Mouse (Mus musculus): ENCODE data around the gene Ggta1.
"Not testable (repeated sequence)": the region's sequence is repeated elsewhere in the genome, so short reads cannot be mapped to it uniquely, and the experiment has no call there.

The Ggta1 gene

GRCm38 (mm10) chr2:35460378-35460880 lies 2.6 kb downstream of the Ggta1 start:
- no peak for DNase-seq (ENCODE audit: low spot score)

- no peak for DNase-seq (ENCODE audit: low spot score)
Measured at GRCm38 (mm10) chr2:35459316-35459715, 3.7 kb downstream of the Ggta1 start.

GRCm38 (mm10) chr2:35458421-35458820 lies 4.6 kb downstream of the Ggta1 start:
- DNase-seq (ENCODE audit: low spot score) = no peak

GRCm38 (mm10) chr2:35453736-35454135 lies 9.3 kb downstream of the Ggta1 start:
- no peak for DNase-seq (ENCODE audit: low spot score)

GRCm38 (mm10) chr2:35452695-35453094 lies 10.3 kb downstream of the Ggta1 start:
- not testable (repeated sequence) for DNase-seq (ENCODE audit: low spot score)

GRCm38 (mm10) chr2:35451484-35452050 lies 11.5 kb downstream of the Ggta1 start:
- no peak for DNase-seq (ENCODE audit: low spot score)

GRCm38 (mm10) chr2:35450856-35451255 lies 12.2 kb downstream of the Ggta1 start:
- no peak for DNase-seq (ENCODE audit: low spot score)

- no peak for DNase-seq (ENCODE audit: low spot score)
Measured at GRCm38 (mm10) chr2:35449687-35450622, 13.1 kb downstream of the Ggta1 start.

- no peak for DNase-seq (ENCODE audit: low spot score)
Measured at GRCm38 (mm10) chr2:35448914-35449670, 13.9 kb downstream of the Ggta1 start.

GRCm38 (mm10) chr2:35448215-35448913 lies 14.7 kb downstream of the Ggta1 start:
- DNase-seq (ENCODE audit: low spot score) = no peak

GRCm38 (mm10) chr2:35447453-35447852 lies 15.6 kb downstream of the Ggta1 start:
- no peak for DNase-seq (ENCODE audit: low spot score)

- no peak for DNase-seq (ENCODE audit: low spot score)
Measured at GRCm38 (mm10) chr2:35446798-35447197, 16.2 kb downstream of the Ggta1 start.

- DNase-seq (ENCODE audit: low spot score) = no peak
Measured at GRCm38 (mm10) chr2:35446300-35446699, 16.7 kb downstream of the Ggta1 start.

- no peak for DNase-seq (ENCODE audit: low spot score)
Measured at GRCm38 (mm10) chr2:35445610-35446009, 17.4 kb downstream of the Ggta1 start.

GRCm38 (mm10) chr2:35444764-35445262 lies 18.2 kb downstream of the Ggta1 start:
- DNase-seq (ENCODE audit: low spot score) = no peak

GRCm38 (mm10) chr2:35443981-35444763 lies 18.9 kb downstream of the Ggta1 start:
- DNase-seq (ENCODE audit: low spot score) = no peak

GRCm38 (mm10) chr2:35443325-35443724 lies 19.7 kb downstream of the Ggta1 start:
- DNase-seq (ENCODE audit: low spot score) = no peak

GRCm38 (mm10) chr2:35442079-35442478 lies 21.0 kb downstream of the Ggta1 start:
- DNase-seq (ENCODE audit: low spot score) = no peak

- no peak for DNase-seq (ENCODE audit: low spot score)
Measured at GRCm38 (mm10) chr2:35441419-35441818, 21.6 kb downstream of the Ggta1 start.

GRCm38 (mm10) chr2:35440480-35440879 lies 22.6 kb downstream of the Ggta1 start:
- DNase-seq (ENCODE audit: low spot score) = no peak

- no peak for DNase-seq (ENCODE audit: low spot score)
Measured at GRCm38 (mm10) chr2:35437796-35438195, 25.2 kb downstream of the Ggta1 start.
